Mouse (Mus musculus) heart, adult 2 months (tissue): ENCODE data around the gene Camk1d. TPM values are rescaled to one million over a fixed set of nuclear protein-coding genes. Genes with fewer than 3 reads are reported as not detected.

Source experiments
- DNase-seq, 2 experiments: peaks; one replicate each; pipeline ENCODE4 v3.0.0; 2021
- H3K27ac ChIP-seq: fragments of 200-600 bp; 2 replicates; pipeline ENCODE4 v1.8.1; 2022
- H3K27me3 ChIP-seq: fragments of 200-500 bp; 2 replicates; pipeline ENCODE4 v1.6.1; 2012; ENCODE audit warnings: mild to moderate bottlenecking, low read length, inconsistent platforms, mixed read lengths; ENCODE audit not compliant: control insufficient read depth, insufficient read depth
- H3K36me3 ChIP-seq: fragments of 200-500 bp; 2 replicates; pipeline ENCODE4 v1.6.1; 2012; ENCODE audit warnings: low read length, inconsistent platforms; ENCODE audit not compliant: control insufficient read depth, insufficient read depth
- H3K4me1 ChIP-seq: fragments of 200-500 bp; 2 replicates; pipeline ENCODE4 v1.6.1; 2011; ENCODE audit warnings: low read length; ENCODE audit not compliant: control insufficient read depth, insufficient read depth
- H3K4me3 ChIP-seq: fragments of 200-600 bp; 2 replicates; pipeline ENCODE4 v1.8.1; 2022
- H3K79me2 ChIP-seq: fragments of 200-500 bp; replicated peaks from 2 replicates; pipeline ENCODE4 v1.6.1; 2012; ENCODE audit warnings: mild to moderate bottlenecking, inconsistent platforms, low read length, moderate library complexity, mixed read lengths; ENCODE audit not compliant: control insufficient read depth, insufficient read depth
- H3K9ac ChIP-seq: fragments of 200-500 bp; 2 replicates; pipeline ENCODE4 v1.6.1; 2012; ENCODE audit warnings: low read depth, mild to moderate bottlenecking, control low read depth, inconsistent platforms, low read length, mixed read lengths
- CTCF ChIP-seq: fragments of 200-600 bp; IDR thresholded peaks from 2 replicates; pipeline ENCODE4 v1.8.1; 2022; ENCODE audit warnings: antibody characterized with exemption, mild to moderate bottlenecking, moderate library complexity
- EP300 ChIP-seq: fragments of 200-500 bp; IDR thresholded peaks from 2 replicates; pipeline ENCODE4 v1.6.1; 2011; ENCODE audit warnings: low read depth, low read length, control low read depth; ENCODE audit not compliant: insufficient read depth
- POLR2A ChIP-seq: fragments of 200-500 bp; IDR thresholded peaks from 2 replicates; pipeline ENCODE4 v1.6.1; 2011; ENCODE audit warnings: mild to moderate bottlenecking, low read depth, low read length, control low read depth; ENCODE audit not compliant: insufficient read depth
- WGBS: fragments of 180-500 bp; shearing (Covaris S2); methylation state at CpG from one replicate; pipeline ENCODE4 v1.1.7; 2018; 5-methylcytosine and 5-hydroxymethylcytosine counted together
- intact Hi-C: fragments of 180-260 bp; cut with DNase I; formaldehyde crosslinking; loops from one replicate; pipeline ENCODE4 v1.15.1; 2025
- polyA plus RNA-seq: library from polyadenylated mRNA; depleted of rRNA; stranded (reverse); fragments of >200 nt; gene quantifications from 2 replicates; pipeline ENCODE4 v1.2.3, GENCODE M21; 2012
- total RNA-seq, 2 experiments: library from RNA; stranded (reverse); gene quantifications; 2 replicates each; pipeline ENCODE4 v1.2.3; 2021

Gene Camk1d
- total and polyA plus RNA-seq, 3 experiments, result 2.5 to 4.9 (median 4.3) TPM

DNA sequence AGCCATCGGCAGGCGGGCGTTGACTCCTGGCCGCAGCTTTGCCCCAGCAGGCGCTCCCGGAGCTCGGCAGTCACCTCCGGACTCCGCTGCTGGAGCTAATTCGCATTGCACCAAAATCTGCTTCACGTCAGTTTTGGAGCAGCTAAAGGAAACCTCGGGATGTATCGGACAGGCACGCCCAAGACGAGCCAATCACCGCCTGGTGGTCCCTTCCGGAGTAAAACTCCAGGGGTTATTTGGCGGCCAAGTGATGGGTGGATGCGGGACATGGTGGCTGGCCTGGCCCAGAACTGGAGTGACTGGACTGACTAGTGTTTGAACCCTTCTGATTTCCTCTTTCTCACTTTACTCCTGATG lies 717 bp upstream of the Camk1d start:
- no peak overlapping the region; the same call in 1 of the 2 replicates for H3K27ac ChIP-seq
- no peaks in the 10 kb centered on the region for H3K36me3 ChIP-seq
- 2% methylated on average over 19 of the region's 19 CpGs for WGBS
- peak overlapping the region; percentile 63 for H3K4me3 ChIP-seq
- TF ChIP-seq EP300 (no peak), POLR2A (no peak), CTCF (no peak)
- DNase-seq, result no peak
- intact Hi-C loops, result loop anchor here (10.0 kb wide), 1 partner anchor 90 kb away; no protein-coding TSS in a partner anchor
- H3K79me2 ChIP-seq, result no peaks in the 10 kb centered on the region
- no peaks in the 10 kb centered on the region for H3K27me3 ChIP-seq
- H3K4me1 ChIP-seq, result peaks cover 2% of the 10 kb centered on the region
- H3K9ac ChIP-seq, result peak overlapping the region; percentile 54

DNA sequence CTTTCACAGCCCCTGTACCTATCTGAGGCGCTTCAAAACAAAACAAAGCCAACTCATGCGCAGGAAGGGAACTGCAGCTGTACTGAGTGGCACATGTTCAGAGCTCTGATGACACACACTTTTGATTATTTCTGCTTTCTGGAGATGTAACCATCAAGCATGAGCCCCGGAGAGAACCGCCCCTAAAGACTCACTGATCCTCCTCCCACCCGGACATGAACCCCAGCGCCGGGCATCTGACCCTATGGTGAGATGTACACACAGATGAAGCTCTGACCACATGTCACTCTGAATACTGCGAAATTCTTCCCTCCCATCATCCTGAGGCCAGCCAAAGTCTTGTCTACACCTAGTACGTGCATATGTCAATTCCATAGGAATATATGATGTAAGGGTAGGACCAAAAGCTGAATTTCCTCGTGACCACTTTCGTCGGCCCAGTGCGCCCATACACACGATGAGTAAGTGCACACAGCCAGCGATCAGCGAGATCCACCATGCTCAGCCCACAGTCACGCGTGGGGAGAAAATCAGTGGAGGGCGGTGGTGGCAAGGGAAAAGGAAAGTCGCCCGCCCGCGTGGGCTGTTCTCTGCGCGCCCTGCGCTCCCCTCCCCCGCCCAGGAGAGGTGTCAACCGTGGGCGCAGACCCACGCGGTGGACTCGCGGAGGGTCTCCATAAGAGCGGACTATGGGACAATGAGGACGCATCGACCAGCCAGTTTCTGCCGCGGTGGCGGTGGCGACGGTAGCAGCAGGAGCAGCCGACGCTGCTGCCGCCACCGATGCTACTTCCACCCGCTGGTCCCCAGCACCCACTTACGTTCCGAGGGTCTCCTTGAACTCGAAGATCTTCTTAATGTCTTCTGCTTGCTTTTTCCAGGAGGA lies 747 bp downstream of the Camk1d start:
- under 1% methylated on average over 49 of the region's 49 CpGs for WGBS
- intact Hi-C loops, result loop anchor here (10.0 kb wide), 1 partner anchor 91 kb away; no protein-coding TSS in a partner anchor
- peak overlapping the region; percentile 23 for H3K9ac ChIP-seq
- no peaks in the 10 kb centered on the region for H3K36me3 ChIP-seq
- TF ChIP-seq CTCF, result no peak
- no peak for TF ChIP-seq POLR2A
- no peak for TF ChIP-seq EP300
- no peaks in the 10 kb centered on the region for H3K79me2 ChIP-seq
- no peaks in the 10 kb centered on the region for H3K27me3 ChIP-seq
- peak overlapping the region; percentile 63 for H3K4me3 ChIP-seq
- peaks cover 2% of the 10 kb centered on the region for H3K4me1 ChIP-seq
- DNase-seq, result peak; percentile 37 to 69
- H3K27ac ChIP-seq, result peak overlapping the region; percentile 51

DNA sequence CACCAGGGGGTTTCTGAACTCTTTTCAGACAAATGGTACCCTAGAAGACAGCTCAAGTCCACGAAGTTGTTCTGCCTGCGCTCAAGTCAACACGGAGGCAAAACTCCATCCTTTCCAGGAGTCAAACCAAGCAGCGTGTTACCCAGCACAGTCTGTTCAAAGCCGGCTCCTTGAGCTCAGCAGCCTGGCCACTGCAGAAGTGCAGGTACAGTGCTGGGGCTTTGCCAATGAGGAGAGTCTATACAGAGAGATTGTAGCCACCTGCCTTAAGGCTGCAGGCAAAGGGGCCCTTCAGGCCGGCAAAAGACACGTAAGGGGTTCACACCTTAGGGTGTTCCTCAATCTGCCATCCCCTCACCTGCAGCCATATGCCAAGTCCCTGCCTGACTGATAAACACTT lies 2.1 kb downstream of the Camk1d start:
- Histone ChIP-seq H3K9ac (no peak overlapping the region), H3K4me1 (peaks cover 2% of the 10 kb centered on the region), H3K27ac (no peak overlapping the region), H3K36me3 (no peaks in the 10 kb centered on the region), H3K27me3 (no peaks in the 10 kb centered on the region), H3K79me2 (no peaks in the 10 kb centered on the region), H3K4me3 (no peak overlapping the region)
- intact Hi-C loops, result loop anchor here (10.0 kb wide), 1 partner anchor 93 kb away; no protein-coding TSS in a partner anchor
- 74% methylated on average over 7 of the region's 7 CpGs for WGBS
- DNase-seq, result no peak
- TF ChIP-seq CTCF (no peak), POLR2A (no peak), EP300 (no peak)

DNA sequence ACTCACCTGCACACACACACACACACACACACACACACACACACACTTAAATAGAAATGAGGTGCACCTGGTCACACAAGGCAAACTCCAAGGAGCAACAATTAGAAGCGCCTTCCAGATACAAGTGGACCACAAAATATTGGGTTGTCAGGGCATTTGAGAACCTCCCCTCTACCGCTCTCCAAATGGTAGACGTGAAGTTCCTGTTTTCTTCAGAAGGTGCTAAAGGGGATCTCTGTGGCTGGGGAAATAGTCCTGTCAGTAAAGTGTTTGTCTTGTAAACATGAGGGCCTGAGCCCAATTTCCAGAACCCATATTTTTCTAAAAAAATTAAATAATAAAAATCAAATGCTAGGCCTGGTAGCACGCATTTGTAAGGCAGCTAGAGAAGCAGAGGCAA lies 4.4 kb downstream of the Camk1d start:
- Histone ChIP-seq H3K4me3 (no peak overlapping the region), H3K36me3 (no peaks in the 10 kb centered on the region), H3K9ac (no peak overlapping the region), H3K79me2 (no peaks in the 10 kb centered on the region), H3K27me3 (no peaks in the 10 kb centered on the region), H3K4me1 (peaks cover 2% of the 10 kb centered on the region), H3K27ac (no peak overlapping the region)
- no peak for TF ChIP-seq POLR2A
- DNase-seq, result no peak
- 84% methylated on average over 4 of the region's 4 CpGs for WGBS
- intact Hi-C loops, result loop anchor here (10.0 kb wide), 1 partner anchor 95 kb away; no protein-coding TSS in a partner anchor

DNA sequence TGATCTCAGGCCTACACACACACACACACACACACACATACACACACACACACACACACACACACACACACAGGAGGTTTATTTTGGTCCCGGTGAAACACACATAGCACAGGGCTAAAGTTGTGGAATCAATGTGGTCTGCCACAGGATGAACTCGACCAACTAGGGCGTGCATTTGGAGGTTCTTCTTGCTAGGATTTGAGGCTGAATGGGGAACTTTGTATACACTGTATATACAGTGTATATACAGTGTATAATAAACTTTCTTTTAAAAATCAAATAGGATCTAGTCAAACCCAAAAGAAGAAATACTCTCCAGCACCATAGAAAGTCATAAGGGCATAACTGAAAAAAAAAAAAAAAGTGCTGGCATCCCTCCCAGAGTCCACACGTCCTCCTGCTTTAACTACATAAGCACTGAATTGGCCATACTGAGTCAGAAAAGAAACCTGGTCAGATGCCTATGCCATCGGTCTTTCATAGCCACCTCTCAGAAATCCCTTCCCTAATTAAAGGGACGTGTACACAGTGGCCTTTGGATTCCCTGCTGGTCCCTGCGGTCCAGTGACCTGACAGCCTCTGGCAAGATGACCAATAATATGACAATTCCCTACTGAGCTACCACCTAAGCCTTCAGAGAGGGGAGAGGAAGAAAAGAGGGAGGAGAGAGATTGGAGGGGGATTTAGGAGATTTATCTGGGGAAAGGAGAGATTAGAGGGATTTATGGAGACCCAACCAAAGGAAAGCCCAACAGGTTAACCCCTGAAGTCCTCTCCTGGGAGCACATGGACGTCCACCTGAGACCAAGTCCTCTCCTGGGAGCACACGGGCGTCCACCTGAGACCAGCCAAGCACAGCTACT lies 6.2 kb downstream of the Camk1d start:
- no peak for TF ChIP-seq CTCF
- no peak for TF ChIP-seq POLR2A
- TF ChIP-seq EP300, result no peak
- H3K27ac ChIP-seq, result no peak overlapping the region
- DNase-seq, result no peak
- H3K27me3 ChIP-seq, result no peaks in the 10 kb centered on the region
- H3K36me3 ChIP-seq, result no peaks in the 10 kb centered on the region
- H3K4me1 ChIP-seq, result no peaks in the 10 kb centered on the region; the same call in 1 of the 2 replicates
- no peak overlapping the region for H3K4me3 ChIP-seq
- H3K79me2 ChIP-seq, result no peaks in the 10 kb centered on the region
- intact Hi-C loops, result no loop called here
- 68% methylated on average over 10 of the region's 10 CpGs for WGBS
- H3K9ac ChIP-seq, result no peak overlapping the region
